Mouse (Mus musculus) lung, adult 2 months (tissue): ENCODE data around the gene Ppp1r14d. TPM values are rescaled to one million over a fixed set of nuclear protein-coding genes. Genes with fewer than 3 reads are reported as not detected.
A peak's percentile ranks its signal among the peaks of the same experiment; 100 is the strongest.

Experiments used
- DNase-seq: peaks from one replicate; pipeline ENCODE4 v3.0.0; 2022
- H3K4me1 ChIP-seq: fragments of 200-500 bp; 2 replicates; pipeline ENCODE4 v1.6.1; 2011; ENCODE audit warnings: low read length; ENCODE audit not compliant: control insufficient read depth, insufficient read depth
- H3K4me3 ChIP-seq: fragments of 200-500 bp; replicated peaks from 2 replicates; pipeline ENCODE3; 2011; ENCODE audit warnings: low read depth, mild to moderate bottlenecking, control low read depth, low read length; ENCODE audit errors: extremely low read depth
- CTCF ChIP-seq: fragments of 200-500 bp; IDR thresholded peaks from 2 replicates; pipeline ENCODE4 v1.5.1; 2011; ENCODE audit warnings: mild to moderate bottlenecking, low read length, control low read depth; ENCODE audit not compliant: insufficient read depth
- POLR2A ChIP-seq: fragments of 200-500 bp; IDR thresholded peaks from 2 replicates; pipeline ENCODE4 v1.6.1; 2011; ENCODE audit warnings: low read depth, mild to moderate bottlenecking, control low read depth, low read length, borderline replicate concordance; ENCODE audit errors: extremely low read depth
- WGBS: fragments of 180-500 bp; shearing (Covaris S2); methylation state at CpG from one replicate; pipeline ENCODE4 v1.1.7; 2018; 5-methylcytosine and 5-hydroxymethylcytosine counted together
- polyA plus RNA-seq: library from polyadenylated mRNA; depleted of rRNA; stranded (reverse); fragments of >200 nt; gene quantifications from 2 replicates; pipeline ENCODE4 v1.2.3, GENCODE M21; 2012; rRNA removed

Gene Ppp1r14d
- polyA plus RNA-seq, 1 experiment: 1.9 TPM

DNA sequence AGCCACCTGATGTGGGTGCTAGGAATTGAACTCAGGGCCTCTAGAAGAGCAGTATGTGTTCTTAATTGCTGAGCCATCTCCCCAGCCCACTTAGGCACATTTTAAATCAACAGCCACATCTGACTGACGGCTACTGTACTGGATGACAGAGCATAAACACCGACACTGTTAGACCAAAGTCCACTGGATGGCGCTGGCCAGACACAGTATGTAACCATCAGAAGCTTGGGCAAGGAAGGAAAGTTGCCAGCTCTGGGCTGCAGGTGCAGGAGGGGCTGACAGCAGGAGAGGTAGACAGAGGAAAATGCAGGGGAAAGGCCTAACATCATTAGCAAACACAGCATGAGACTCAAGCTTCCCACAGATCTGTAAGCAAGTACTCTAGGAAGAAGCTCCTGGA lies 52.9 kb downstream of the Ppp1r14d start:
- H3K4me3 ChIP-seq: no peak overlapping the region
- TF ChIP-seq POLR2A (no peak), CTCF (no peak)
- 66% methylated on average over 3 of the region's 3 CpGs for WGBS
- H3K4me1 ChIP-seq: 0 out of 2 replicates have a peak, but pooled peaks cover 2% of the 10 kb centered on the region
- no peak for DNase-seq

DNA sequence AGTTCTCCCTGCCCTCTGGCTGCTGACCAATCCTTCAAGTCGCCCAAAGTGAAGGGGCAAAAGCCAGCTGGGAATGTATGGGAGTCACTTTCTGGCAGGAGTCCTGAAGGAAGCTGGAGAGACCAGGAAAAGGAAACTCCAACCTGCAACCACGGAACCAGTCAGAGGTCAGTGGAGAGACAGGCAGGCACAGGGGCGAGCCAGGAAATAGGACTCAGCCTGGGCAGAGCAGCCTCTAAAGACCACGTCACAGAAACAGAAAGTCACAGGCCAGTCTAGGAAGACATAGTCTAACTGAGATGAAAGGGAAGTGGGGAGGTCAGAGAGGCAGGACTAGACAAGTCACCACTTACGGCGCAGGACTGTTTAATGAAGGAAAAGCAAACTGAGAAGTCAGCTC lies 54.1 kb downstream of the Ppp1r14d start:
- DNase-seq: no peak
- Histone ChIP-seq H3K4me3 (no peak overlapping the region), H3K4me1 (0 out of 2 replicates have a peak, but pooled peaks cover 2% of the 10 kb centered on the region)
- WGBS: 43% methylated on average over 6 of the region's 6 CpGs
- no peak for TF ChIP-seq POLR2A
- TF ChIP-seq CTCF: no peak

DNA sequence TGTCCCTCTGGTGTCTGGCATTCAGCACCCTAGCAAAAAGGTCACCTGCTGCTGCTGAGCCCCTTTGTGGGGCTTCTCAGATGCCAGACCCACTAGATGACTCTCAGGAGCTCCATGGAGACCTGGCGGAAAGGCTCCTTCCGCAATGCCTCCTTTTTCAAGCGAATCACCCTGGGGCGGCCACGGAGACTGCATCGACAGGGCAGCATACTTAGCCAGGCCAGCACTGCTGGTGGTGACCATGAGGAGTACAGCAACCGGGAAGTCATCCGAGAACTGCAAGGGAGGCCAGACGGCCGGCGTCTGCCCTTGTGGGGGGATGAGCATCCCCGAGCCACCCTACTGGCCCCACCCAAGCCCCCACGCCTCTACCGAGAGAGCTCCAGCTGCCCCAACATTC lies 54.8 kb downstream of the Ppp1r14d start:
- WGBS: 81% methylated on average over 14 of the region's 14 CpGs
- Histone ChIP-seq H3K4me3 (no peak overlapping the region), H3K4me1 (0 out of 2 replicates have a peak, but pooled peaks cover 2% of the 10 kb centered on the region)
- TF ChIP-seq CTCF (no peak), POLR2A (no peak)
- DNase-seq: no peak

DNA sequence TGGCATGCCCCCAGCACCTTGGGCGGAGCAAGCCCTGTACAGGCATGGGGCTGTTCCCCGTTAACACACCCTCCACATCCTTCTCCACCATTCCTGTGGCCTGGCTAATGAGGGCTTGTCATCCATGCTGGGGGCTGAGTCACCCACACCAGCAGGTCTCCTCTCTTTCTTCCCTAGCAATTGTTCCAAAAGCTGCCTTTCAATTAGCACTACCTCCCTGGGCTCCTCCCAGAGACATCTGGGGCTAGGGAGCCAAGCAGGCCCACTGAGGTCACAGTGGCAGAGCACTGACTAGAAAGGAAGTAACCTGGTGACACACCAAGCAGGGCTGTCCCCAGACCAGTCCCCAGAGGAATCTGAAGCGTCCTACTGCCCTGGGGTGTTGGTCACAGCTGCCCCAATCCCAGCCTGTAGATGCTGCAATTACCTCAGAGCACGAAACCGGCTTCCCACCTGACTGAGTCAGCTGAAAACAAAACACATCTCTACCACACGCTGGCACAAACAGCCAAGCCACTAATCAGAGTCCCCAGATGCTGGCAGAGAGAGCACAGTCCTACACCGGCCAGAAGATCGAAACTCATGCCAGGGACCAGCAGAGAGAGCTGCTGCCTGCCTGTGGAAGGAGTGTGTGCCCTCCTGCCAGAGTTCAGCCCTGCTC lies 55.6 kb downstream of the Ppp1r14d start, which contains the start of gene Gm14137:
TSS of gene Gm14137 (plus strand) at position 519 of the 661 bp plus-strand sequence.
- no peak for DNase-seq
- H3K4me1 ChIP-seq: 0 out of 2 replicates have a peak, but pooled peaks cover 2% of the 10 kb centered on the region
- 72% methylated on average over 8 of the region's 8 CpGs for WGBS
- no peak within 1 kb of the TSS for H3K4me3 ChIP-seq
- TF ChIP-seq POLR2A (no peak), CTCF (no peak)

DNA sequence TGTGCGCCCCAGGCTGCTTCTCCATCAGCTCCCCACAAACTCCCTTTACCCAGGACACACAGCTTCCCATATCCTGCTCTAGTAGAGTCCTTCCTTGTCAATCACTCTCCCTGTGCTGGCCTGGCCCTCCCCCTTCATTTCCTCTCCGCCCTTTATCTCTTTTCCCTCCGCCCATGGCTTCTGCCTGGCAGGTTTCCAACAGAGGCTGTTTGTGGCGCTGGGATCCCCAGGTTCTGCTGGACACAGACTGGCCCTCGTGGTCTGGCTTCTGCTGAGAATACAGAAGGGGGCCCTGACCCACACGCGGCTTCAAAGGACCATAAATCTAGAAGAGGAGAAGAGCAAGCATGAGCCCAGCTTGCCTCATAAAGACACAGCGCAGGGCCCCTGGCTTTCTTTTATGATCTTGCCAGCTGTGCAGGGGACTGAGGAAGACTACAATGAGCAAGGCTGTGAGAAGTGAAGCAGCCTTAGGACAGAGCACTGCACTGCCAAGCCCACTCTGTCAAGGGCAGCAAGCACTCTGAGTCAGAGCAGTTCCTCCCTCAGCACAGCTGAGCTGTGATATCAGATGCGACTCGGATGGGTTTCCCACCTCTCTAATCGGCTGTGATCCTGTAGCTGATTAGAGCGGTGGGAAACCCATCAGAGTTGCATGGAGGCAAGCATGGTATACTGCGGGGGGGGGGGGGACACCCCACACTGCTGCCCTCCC lies 56.7 kb downstream of the Ppp1r14d start:
- TF ChIP-seq POLR2A (no peak), CTCF (no peak)
- peak; percentile 34 for DNase-seq
- H3K4me3 ChIP-seq: no peak overlapping the region
- H3K4me1 ChIP-seq: peaks cover 2% of the 10 kb centered on the region; the same call in 1 of the 2 replicates
- WGBS: 29% methylated on average over 13 of the region's 13 CpGs

DNA sequence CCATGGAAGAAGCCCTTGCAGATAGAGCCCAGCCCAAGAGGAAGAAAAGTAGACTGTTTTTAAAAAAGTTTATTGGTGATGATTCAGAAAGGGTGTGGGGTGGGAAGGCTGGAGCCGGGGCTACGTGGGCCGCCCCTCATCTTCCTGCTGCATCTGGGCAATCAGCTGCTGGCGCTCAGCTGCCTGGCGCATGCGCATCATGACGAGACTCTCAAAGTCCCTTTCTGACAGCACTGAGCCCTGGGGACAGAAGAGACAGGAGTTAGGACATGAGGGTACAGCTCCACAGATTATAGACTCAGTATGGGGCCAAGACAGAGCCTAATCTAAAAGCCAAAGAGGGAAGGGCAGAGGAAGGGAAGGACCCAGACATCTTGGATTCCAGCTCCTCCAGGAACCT lies 57.3 kb downstream of the Ppp1r14d start:
- DNase-seq: no peak
- WGBS: 82% methylated on average over 7 of the region's 7 CpGs
- no peak for TF ChIP-seq POLR2A
- TF ChIP-seq CTCF: no peak
- Histone ChIP-seq H3K4me1 (peaks cover 2% of the 10 kb centered on the region; the same call in 1 of the 2 replicates), H3K4me3 (no peak overlapping the region)

DNA sequence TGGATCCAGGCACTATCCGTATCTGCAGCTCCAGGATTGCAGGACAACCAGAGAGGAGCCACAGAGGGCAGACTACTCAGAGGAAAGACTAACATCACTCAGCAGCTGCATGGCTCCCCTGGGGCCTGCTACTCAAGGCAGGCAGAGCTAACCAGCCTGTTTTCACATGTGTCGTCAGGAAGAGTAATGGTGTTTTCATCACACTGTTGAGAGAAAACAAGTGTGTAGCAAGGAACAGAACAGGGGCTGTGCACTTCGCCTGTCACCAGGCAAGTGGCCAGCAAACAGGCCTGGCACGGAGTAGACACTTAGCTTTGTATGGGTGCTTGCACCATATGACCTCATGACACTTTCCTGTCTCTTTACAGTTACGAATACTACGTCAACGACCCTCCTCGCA lies 58.1 kb downstream of the Ppp1r14d start:
- no peak for DNase-seq
- TF ChIP-seq POLR2A (no peak), CTCF (no peak)
- Histone ChIP-seq H3K4me3 (no peak overlapping the region), H3K4me1 (peaks cover 9% of the 10 kb centered on the region)
- 58% methylated on average over 8 of the region's 8 CpGs for WGBS

DNA sequence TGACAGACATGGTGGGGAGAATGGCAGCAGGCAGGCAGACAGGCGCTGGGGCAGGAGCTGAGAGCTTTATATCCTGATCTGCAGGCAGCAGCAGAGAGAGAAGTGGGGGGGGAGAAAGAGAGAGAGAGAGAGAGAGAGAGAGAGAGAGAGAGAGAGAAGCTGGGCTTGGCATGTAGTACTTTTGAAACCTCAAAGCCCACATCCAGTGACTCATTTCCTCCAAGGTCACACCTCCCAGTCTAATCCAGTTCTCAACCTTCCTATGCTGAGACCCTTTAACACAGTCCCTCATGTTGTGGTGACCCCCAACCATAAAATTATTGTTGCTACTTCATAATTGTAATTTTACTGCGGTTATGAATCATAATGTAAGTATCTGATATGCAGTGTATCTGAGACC lies 59.4 kb downstream of the Ppp1r14d start:
- 88% methylated on average over 2 of the region's 2 CpGs for WGBS
- no peak overlapping the region for H3K4me3 ChIP-seq
- H3K4me1 ChIP-seq: peaks cover 9% of the 10 kb centered on the region
- no peak for DNase-seq
- TF ChIP-seq CTCF (no peak), POLR2A (no peak)

Other genes starting within 250 kb of the Ppp1r14d start
- gene Ccdc32, start 200.5 kb downstream of the Ppp1r14d start, polyA plus RNA-seq: 5.8 and 7.5 TPM in 2 replicates
- gene Rpusd2, start 195.1 kb downstream of the Ppp1r14d start, polyA plus RNA-seq: 3.2 and 3.5 TPM in 2 replicates
- gene Knl1, start 182.8 kb downstream of the Ppp1r14d start, polyA plus RNA-seq: 0.03 and 0.12 TPM in 2 replicates
- 0.76 and 1.4 TPM in 2 replicates for gene Rad51, start 117.1 kb downstream of the Ppp1r14d start, polyA plus RNA-seq
- 17.6 TPM in 2 replicates for gene Rmdn3, start 72.9 kb downstream of the Ppp1r14d start, polyA plus RNA-seq
- 25.7 and 27.2 TPM in 2 replicates for gene Gchfr, start 62.1 kb downstream of the Ppp1r14d start, polyA plus RNA-seq
- 0.06 and 0.76 TPM in 2 replicates for gene Gm14137, start 55.4 kb downstream of the Ppp1r14d start, polyA plus RNA-seq
- 29.8 and 36.1 TPM in 2 replicates for gene Zfyve19, start 21.3 kb downstream of the Ppp1r14d start, polyA plus RNA-seq
- gene Dnajc17, start 21.1 kb downstream of the Ppp1r14d start, polyA plus RNA-seq: 2.7 and 4.1 TPM in 2 replicates
- 47.7 and 51.0 TPM in 2 replicates for gene Spint1, start 7.5 kb upstream of the Ppp1r14d start, polyA plus RNA-seq
- gene Rhov, start 41.4 kb upstream of the Ppp1r14d start, polyA plus RNA-seq: 1.6 and 3.0 TPM in 2 replicates
- gene Vps18, start 58.8 kb upstream of the Ppp1r14d start, polyA plus RNA-seq: 24.1 and 25.9 TPM in 2 replicates
- 114 TPM in 2 replicates for gene Dll4, start 95.9 kb upstream of the Ppp1r14d start, polyA plus RNA-seq
- gene Chac1, start 121.3 kb upstream of the Ppp1r14d start, polyA plus RNA-seq: 9.2 and 10.7 TPM in 2 replicates
- 7.1 and 8.7 TPM in 2 replicates for gene Ino80, start 247.8 kb upstream of the Ppp1r14d start, polyA plus RNA-seq